Mouse (Mus musculus) thymus, adult 2 months (tissue): ENCODE results near the gene Tsc22d1. TPM values are rescaled to one million over a fixed set of nuclear protein-coding genes. Genes with fewer than 3 reads are reported as not detected.

Experiments used
- DNase-seq: peaks from one replicate; pipeline ENCODE4 v3.0.0; 2021
- H3K27ac ChIP-seq: fragments of 200-500 bp; 2 replicates; pipeline ENCODE4 v1.5.1; 2012; ENCODE audit warnings: low read length, control low read depth; ENCODE audit not compliant: control insufficient read depth, insufficient read depth
- H3K27me3 ChIP-seq: fragments of 200-500 bp; 2 replicates; pipeline ENCODE4 v1.6.1; 2012; ENCODE audit warnings: mild to moderate bottlenecking, low read length, moderate library complexity, mixed read lengths; ENCODE audit not compliant: control insufficient read depth, insufficient read depth
- H3K36me3 ChIP-seq: fragments of 200-500 bp; 2 replicates; pipeline ENCODE4 v1.6.1; 2012; ENCODE audit warnings: mild to moderate bottlenecking, low read length, moderate library complexity; ENCODE audit not compliant: control insufficient read depth, insufficient read depth
- H3K4me1 ChIP-seq: fragments of 200-500 bp; replicated peaks from 2 replicates; pipeline ENCODE4 v1.6.1; 2012; ENCODE audit warnings: low read length; ENCODE audit not compliant: control insufficient read depth, insufficient read depth
- H3K4me3 ChIP-seq: fragments of 200-500 bp; 2 replicates; pipeline ENCODE4 v1.5.1; 2012; ENCODE audit warnings: mild to moderate bottlenecking, low read length, control low read depth, moderate library complexity; ENCODE audit not compliant: control insufficient read depth, insufficient read depth
- CTCF ChIP-seq: fragments of 200-500 bp; IDR thresholded peaks from 2 replicates; pipeline ENCODE4 v1.5.1; 2012; ENCODE audit warnings: mild to moderate bottlenecking, control low read depth, low read length, moderate library complexity, borderline replicate concordance; ENCODE audit not compliant: control insufficient read depth, poor library complexity, insufficient read depth; ENCODE audit errors: extremely low read depth
- POLR2A ChIP-seq: fragments of 200-500 bp; IDR thresholded peaks from 2 replicates; pipeline ENCODE4 v1.6.1; 2012; ENCODE audit warnings: mild to moderate bottlenecking, low read length, control low read depth, moderate library complexity; ENCODE audit not compliant: control insufficient read depth, poor library complexity, insufficient read depth; ENCODE audit errors: extremely low read depth
- WGBS: fragments of 180-500 bp; shearing (Covaris S2); methylation state at CpG from one replicate; pipeline ENCODE4 v1.1.7; 2018; 5-methylcytosine and 5-hydroxymethylcytosine counted together
- polyA plus RNA-seq: library from polyadenylated mRNA; depleted of rRNA; stranded (reverse); fragments of >200 nt; gene quantifications from 2 replicates; pipeline ENCODE4 v1.2.3, GENCODE M21; 2012

Gene Tsc22d1
- polyA plus RNA-seq, 1 experiment = 142 TPM

DNA sequence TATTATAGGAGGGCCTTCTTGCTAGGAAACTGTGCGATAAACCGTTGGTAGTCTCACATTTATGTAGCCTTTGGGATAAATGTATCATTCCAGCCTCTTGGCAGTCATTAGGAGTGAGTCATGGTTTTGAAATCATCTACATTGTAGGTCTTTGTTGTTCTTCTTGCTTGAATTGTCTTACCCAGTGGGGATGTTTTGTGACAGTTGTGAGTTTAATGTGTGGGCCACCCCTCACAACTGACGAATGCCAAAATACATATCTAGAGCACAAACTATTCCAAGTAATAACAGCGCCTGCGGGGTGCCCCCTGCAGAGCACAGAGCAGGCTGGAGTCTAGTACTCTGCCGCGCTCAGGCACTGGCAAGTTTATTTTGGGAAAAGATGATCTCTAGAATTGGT is 40.4 kb downstream of the Tsc22d1 start:
- H3K36me3 ChIP-seq = no peaks in the 10 kb centered on the region
- WGBS = 96% methylated on average over 7 of the region's 7 CpGs
- no peak overlapping the region for H3K4me3 ChIP-seq
- no peak for DNase-seq
- TF ChIP-seq CTCF (no peak), POLR2A (no peak)
- H3K4me1 ChIP-seq = no peaks in the 10 kb centered on the region
- no peak overlapping the region for H3K27ac ChIP-seq
- no peaks in the 10 kb centered on the region for H3K27me3 ChIP-seq

DNA sequence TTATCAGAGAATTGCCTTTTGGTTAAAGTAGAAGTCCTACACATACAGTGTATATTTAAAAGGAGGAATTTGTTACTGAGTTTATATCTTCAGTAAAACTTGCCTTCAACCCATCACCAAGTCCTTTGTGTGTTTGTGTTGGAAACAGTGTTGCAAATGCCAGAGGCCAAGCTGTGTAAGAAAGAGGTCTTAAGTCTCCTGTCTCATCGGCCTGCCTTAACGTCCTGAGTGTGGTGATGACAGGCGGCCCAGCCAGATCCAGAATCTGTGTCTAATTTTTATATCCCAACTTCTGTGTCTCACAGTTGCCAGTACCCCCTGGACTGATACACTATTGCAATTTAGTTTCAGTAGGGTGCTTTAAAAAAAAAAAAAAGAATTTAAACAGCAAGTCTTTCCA is 42.9 kb downstream of the Tsc22d1 start:
- H3K36me3 ChIP-seq = no peaks in the 10 kb centered on the region
- no peaks in the 10 kb centered on the region for H3K27me3 ChIP-seq
- WGBS = 98% methylated on average over 3 of the region's 3 CpGs
- no peaks in the 10 kb centered on the region for H3K4me1 ChIP-seq
- no peak overlapping the region for H3K4me3 ChIP-seq
- H3K27ac ChIP-seq = no peak overlapping the region
- TF ChIP-seq POLR2A (no peak), CTCF (no peak)
- DNase-seq = no peak

GRCm38 (mm10) chr14:76460181-76460580 is 45.4 kb downstream of the Tsc22d1 start:
- Histone ChIP-seq H3K27ac (no peak overlapping the region), H3K4me3 (no peak overlapping the region), H3K36me3 (no peaks in the 10 kb centered on the region), H3K27me3 (no peaks in the 10 kb centered on the region), H3K4me1 (no peaks in the 10 kb centered on the region; the same call in 1 of the 2 replicates)
- no peak for DNase-seq
- WGBS = 94% methylated on average over 7 of the region's 7 CpGs
- no peak for TF ChIP-seq POLR2A
- no peak for TF ChIP-seq CTCF

- 98% methylated on average over 10 of the region's 10 CpGs for WGBS
- H3K27ac ChIP-seq = no peak overlapping the region
- H3K27me3 ChIP-seq = no peaks in the 10 kb centered on the region
- no peak for DNase-seq
- no peaks in the 10 kb centered on the region for H3K36me3 ChIP-seq
- no peak overlapping the region for H3K4me3 ChIP-seq
- TF ChIP-seq POLR2A (no peak), CTCF (no peak)
- no peaks in the 10 kb centered on the region; the same call in 1 of the 2 replicates for H3K4me1 ChIP-seq
These were observed 46.5 kb downstream of the Tsc22d1 start for GRCm38 (mm10) chr14:76461182-76461775.

GRCm38 (mm10) chr14:76463414-76464098 is 48.8 kb downstream of the Tsc22d1 start:
- H3K4me1 ChIP-seq = no peaks in the 10 kb centered on the region; the same call in 1 of the 2 replicates
- no peak overlapping the region for H3K27ac ChIP-seq
- 81% methylated on average over 4 of the region's 4 CpGs for WGBS
- no peak overlapping the region for H3K4me3 ChIP-seq
- no peak for DNase-seq
- H3K27me3 ChIP-seq = no peaks in the 10 kb centered on the region
- no peaks in the 10 kb centered on the region for H3K36me3 ChIP-seq
- no peak for TF ChIP-seq CTCF
- no peak for TF ChIP-seq POLR2A

DNA sequence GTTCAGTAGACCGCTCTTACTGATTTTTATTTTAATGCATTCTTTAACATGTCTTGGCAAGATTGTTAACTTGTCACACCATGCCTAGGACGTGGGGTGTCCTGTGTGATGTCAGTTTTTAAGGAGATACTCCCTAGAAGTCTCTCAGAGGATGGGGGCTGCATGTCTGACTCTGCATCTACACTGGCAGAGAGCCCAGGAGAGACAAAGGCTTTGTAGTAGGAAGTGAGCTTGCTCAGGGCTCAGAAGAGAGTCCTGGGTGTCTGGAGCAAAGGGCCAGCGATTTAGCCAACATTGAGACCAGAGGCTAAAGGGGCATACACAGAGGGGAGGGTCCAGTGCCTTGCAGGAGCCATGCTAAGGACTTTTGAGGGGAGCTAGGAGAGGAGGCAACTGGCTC is 50.2 kb downstream of the Tsc22d1 start:
- no peaks in the 10 kb centered on the region for H3K36me3 ChIP-seq
- no peak overlapping the region for H3K27ac ChIP-seq
- no peak for DNase-seq
- no peak for TF ChIP-seq POLR2A
- no peak for TF ChIP-seq CTCF
- no peaks in the 10 kb centered on the region; the same call in 1 of the 2 replicates for H3K4me1 ChIP-seq
- H3K4me3 ChIP-seq = no peak overlapping the region
- WGBS = 89% methylated on average over 3 of the region's 3 CpGs
- H3K27me3 ChIP-seq = no peaks in the 10 kb centered on the region
